Mouse (Mus musculus) gastrocnemius, postnatal 4 days (tissue): Measurements from ENCODE around the gene Ankrd10. TPM values are rescaled to one million over a fixed set of nuclear protein-coding genes. Genes with fewer than 3 reads are reported as not detected.
"Not testable (repeated sequence)": the region's sequence is repeated elsewhere in the genome, so short reads cannot be mapped to it uniquely, and the experiment has no call there.

Source experiments
- DNase-seq, 2 experiments: peaks; one replicate each; pipeline ENCODE4 v3.0.0; 2021 to 2022; ENCODE audit warnings: low spot score in 2 of 2, mixed read lengths in 2 of 2
- total RNA-seq, 2 experiments: library from RNA; stranded (reverse); gene quantifications; 2 replicates each; pipeline ENCODE4 v1.2.3; 2021

Ankrd10 gene
- total RNA-seq, 2 experiments from 2014 or later: 68.0 to 98.1 TPM

GRCm38 (mm10) chr8:11614126-11614835, 21.3 kb downstream of the Ankrd10 start:
- DNase-seq: no peak

GRCm38 (mm10) chr8:11608848-11609247, 26.7 kb downstream of the Ankrd10 start:
- no peak for DNase-seq

- DNase-seq: peak in 1 of 2 experiments; percentile 65
Observed at GRCm38 (mm10) chr8:11602006-11602680, 33.4 kb downstream of the Ankrd10 start.

GRCm38 (mm10) chr8:11600301-11600951, 35.1 kb downstream of the Ankrd10 start:
- no peak for DNase-seq

- DNase-seq: no peak
Observed at GRCm38 (mm10) chr8:11593222-11593884, 42.2 kb downstream of the Ankrd10 start.

- no peak for DNase-seq
Observed at GRCm38 (mm10) chr8:11592296-11592695, 43.3 kb downstream of the Ankrd10 start.

- DNase-seq: no peak
Observed at GRCm38 (mm10) chr8:11591837-11592236, 43.7 kb downstream of the Ankrd10 start.

GRCm38 (mm10) chr8:11586374-11586745, 49.2 kb downstream of the Ankrd10 start:
- no peak for DNase-seq

- no peak for DNase-seq
Observed at GRCm38 (mm10) chr8:11585513-11586373, 49.8 kb downstream of the Ankrd10 start.

- DNase-seq: no peak
Observed at GRCm38 (mm10) chr8:11575604-11576384, 59.8 kb downstream of the Ankrd10 start.

GRCm38 (mm10) chr8:11574911-11575603, 60.5 kb downstream of the Ankrd10 start:
- no peak for DNase-seq

- no peak for DNase-seq
Observed at GRCm38 (mm10) chr8:11572428-11572827, 63.1 kb downstream of the Ankrd10 start.

- DNase-seq: no peak
Observed at GRCm38 (mm10) chr8:11571950-11572349, 63.6 kb downstream of the Ankrd10 start.

GRCm38 (mm10) chr8:11570742-11571141, 64.8 kb downstream of the Ankrd10 start:
- DNase-seq: no peak

GRCm38 (mm10) chr8:11569260-11570097, 66.1 kb downstream of the Ankrd10 start:
- DNase-seq: no peak

- DNase-seq: not testable (repeated sequence)
Observed at GRCm38 (mm10) chr8:11568193-11568592, 67.4 kb downstream of the Ankrd10 start.

- DNase-seq: no peak
Observed at GRCm38 (mm10) chr8:11564721-11565120, 70.8 kb downstream of the Ankrd10 start.

GRCm38 (mm10) chr8:11564236-11564635, 71.3 kb downstream of the Ankrd10 start:
- no peak for DNase-seq
